Mouse (Mus musculus): ENCODE measurements at regions not wholly inside any gene's neighbourhood (a gene's known extent, or its start where the extent isn't known, plus 50 kb on each side); places are given as distances from the start of the nearest gene placed in this dataset.

DNA sequence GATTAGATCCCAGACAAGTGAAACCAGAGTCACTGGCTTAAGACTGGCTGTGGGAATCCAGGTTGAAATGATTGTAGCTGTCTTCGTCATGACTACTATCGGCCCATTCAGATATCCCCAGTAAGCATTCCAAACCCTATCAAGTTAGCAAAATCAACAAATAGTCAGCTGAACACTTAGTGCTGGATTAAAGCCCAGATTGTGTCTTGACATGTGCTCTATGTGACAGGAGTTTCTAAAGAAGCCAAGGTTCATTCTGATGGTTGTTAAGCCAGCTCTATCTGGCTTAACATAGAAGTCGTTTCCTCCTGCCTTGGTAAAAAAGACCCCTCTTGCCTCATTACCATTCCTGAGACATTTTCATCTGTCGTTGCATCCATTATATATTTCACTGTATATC lies 59.1 kb upstream of the Kirrel3 start:
- DNase-seq (ENCODE audit: low spot score in 2 of 2): no peak

DNA sequence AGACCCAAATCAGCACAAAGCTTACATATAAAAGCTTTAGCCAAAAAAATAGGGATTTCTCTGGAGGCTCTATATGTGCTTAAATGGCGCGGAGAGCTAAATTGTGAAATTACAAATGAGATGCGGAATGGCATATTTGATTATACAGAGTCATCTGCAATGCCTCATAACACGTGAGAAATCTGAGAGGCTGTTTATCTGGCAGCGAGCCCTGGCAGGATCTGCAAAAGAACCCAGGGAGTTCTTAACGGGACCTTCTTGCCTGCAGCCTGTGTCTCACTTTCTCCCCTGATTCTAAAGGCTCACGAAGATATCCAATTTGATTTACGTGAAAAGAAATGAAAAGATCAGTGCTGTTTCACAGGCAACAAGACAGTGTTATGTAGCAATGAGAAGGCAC lies 58.0 kb upstream of the Kirrel3 start:
- no peak for DNase-seq (ENCODE audit: low spot score in 2 of 2)

Measured in heart, adult 9 months (tissue).